In the genomic region with DNA sequence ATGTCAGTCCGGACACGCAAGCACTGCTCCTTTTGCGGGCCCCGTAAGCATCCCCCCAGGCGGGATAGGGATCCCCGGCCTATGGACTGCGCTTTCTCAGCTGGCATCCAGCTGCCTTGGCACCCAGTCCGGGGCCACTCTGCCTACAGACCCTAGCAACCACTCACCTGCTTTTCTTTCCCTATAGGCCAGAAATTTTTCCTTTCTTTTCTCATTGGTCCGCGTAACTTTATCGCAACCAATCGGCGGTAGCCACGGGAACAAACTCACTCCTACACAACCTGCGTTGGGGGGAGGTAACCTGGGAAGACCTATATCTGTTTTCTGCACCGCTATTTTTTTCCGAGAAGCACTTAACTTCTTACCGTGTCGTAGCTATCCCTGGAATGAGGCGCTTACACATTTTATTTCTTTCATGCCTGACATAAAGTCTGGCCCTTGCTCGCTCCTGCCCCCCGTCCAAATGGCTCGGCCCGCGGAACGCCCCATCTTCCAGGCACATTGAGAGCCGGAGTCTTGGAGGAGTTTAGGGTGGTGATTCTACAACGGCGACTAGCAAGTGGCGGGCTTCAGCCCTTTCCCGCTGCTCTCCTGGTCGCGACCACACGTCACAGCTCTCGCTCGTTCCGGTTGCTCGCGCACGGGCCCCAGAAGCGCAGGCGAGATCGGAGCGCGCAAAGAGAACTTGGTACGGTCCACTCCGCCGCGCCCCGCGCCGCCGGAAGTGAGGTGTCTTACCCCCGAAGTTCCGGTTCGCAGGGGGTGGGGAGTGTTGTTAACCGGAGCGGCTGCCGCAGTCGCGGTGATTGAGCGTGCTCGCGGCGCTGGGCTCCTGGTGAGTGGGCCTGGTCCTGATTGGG, we compare ENCODE assay signal across 8 mouse cellular contexts. TPM values are rescaled to one million over a fixed set of nuclear protein-coding genes. Genes with fewer than 3 reads are reported as not detected.
DNase-seq lines count a peak whose midpoint lies in the region; ATAC-seq and TF ChIP-seq lines count a peak whose summit lies in the region.

A gene (plus strand): TSS at position 283 of the 860 bp plus-strand sequence.

- intact Hi-C loops in heart, postnatal 36 days (cut with DNase I), result loop anchor here (5.0 kb wide), 2 partner anchors 81 to 134 kb away; a partner anchor contains a TSS

- in situ Hi-C loops in ES-E14 (cut with MboI; ENCODE audit: low sequenced_read_pairs in 2 of 2, unreplicated experiment in 2 of 2), result no loop called here

- under 1% methylated on average over 65 of the region's 65 CpGs for WGBS in forebrain, embryonic 16.5 days
- WGBS in lung, embryonic 14.5 days, result under 1% methylated on average over 65 of the region's 65 CpGs
- WGBS in olfactory bulb, adult 2 months, result under 1% methylated on average over 65 of the region's 65 CpGs
- under 1% methylated on average over 65 of the region's 65 CpGs for WGBS in thymus, adult 2 months

- H3K27me3 ChIP-seq in forebrain, embryonic 16.5 days (replicated peaks; ENCODE audit: control insufficient read depth, insufficient read depth, low read length), result no peaks in the 10 kb centered on the region
- no peaks in the 10 kb centered on the region for H3K27me3 ChIP-seq in lung, embryonic 14.5 days (ENCODE audit: insufficient read depth, low read length)
- H3K27me3 ChIP-seq in thymus, adult 2 months (ENCODE audit: control insufficient read depth, insufficient read depth, low read length), result no peaks in the 10 kb centered on the region

- no peaks in the 10 kb centered on the region for H3K9me3 ChIP-seq in ES-E14 (ENCODE audit: control insufficient read depth, insufficient read depth, low read depth, low read length)
- no peaks in the 10 kb centered on the region for H3K9me3 ChIP-seq in forebrain, embryonic 16.5 days (ENCODE audit: control insufficient read depth, low read length)
- H3K9me3 ChIP-seq in lung, embryonic 14.5 days (ENCODE audit: low read depth, low read length), result no peaks in the 10 kb centered on the region

- H3K4me3 ChIP-seq in ES-E14 (ENCODE audit: insufficient read depth in 1 of 2, low read depth in 1 of 2, low read length in 2 of 2, poor library complexity in 1 of 2, severe bottlenecking in 1 of 2), result peak within 1 kb of the TSS; percentile 74 to 80
- peak within 1 kb of the TSS; percentile 80 for H3K4me3 ChIP-seq in forebrain, embryonic 16.5 days (replicated peaks; ENCODE audit: low read length)
- peak within 1 kb of the TSS; percentile 99 for H3K4me3 ChIP-seq in layer of hippocampus, adult 2 months
- H3K4me3 ChIP-seq in lung, embryonic 14.5 days (ENCODE audit: low read depth, low read length), result peak within 1 kb of the TSS; percentile 94
- peak within 1 kb of the TSS; percentile 88 for H3K4me3 ChIP-seq in olfactory bulb, adult 2 months (ENCODE audit: insufficient read depth, low read depth, low read length)
- peak within 1 kb of the TSS; percentile 65 for H3K4me3 ChIP-seq in thymus, adult 2 months (ENCODE audit: control insufficient read depth, insufficient read depth, low read length)

- H3K4me2 ChIP-seq in forebrain, embryonic 16.5 days (ENCODE audit: low read length), result peak within 1 kb of the TSS; percentile 97
- peak within 1 kb of the TSS; percentile 78 for H3K4me2 ChIP-seq in lung, embryonic 14.5 days

- H3K4me1 ChIP-seq in ES-E14 (ENCODE audit: control insufficient read depth in 2 of 2, insufficient read depth in 2 of 2, low read length in 2 of 2, poor library complexity in 1 of 2), result no peaks in the 10 kb centered on the region; a peak in 1 of 4 replicates
- H3K4me1 ChIP-seq in forebrain, embryonic 16.5 days (replicated peaks; ENCODE audit: control insufficient read depth, insufficient read depth, low read length), result peaks cover 19% of the 10 kb centered on the region
- H3K4me1 ChIP-seq in lung, embryonic 14.5 days (ENCODE audit: insufficient read depth), result peaks cover 6% of the 10 kb centered on the region; the same call in 1 of the 2 replicates
- H3K4me1 ChIP-seq in olfactory bulb, adult 2 months (ENCODE audit: control insufficient read depth, insufficient read depth, low read length), result peaks cover 10% of the 10 kb centered on the region
- H3K4me1 ChIP-seq in thymus, adult 2 months (replicated peaks; ENCODE audit: control insufficient read depth, insufficient read depth, low read length), result peaks cover 14% of the 10 kb centered on the region

- peak within 1 kb of the TSS; percentile 91 for H3K9ac ChIP-seq in ES-E14 (ENCODE audit: insufficient read depth, low read depth, low read length, poor library complexity, severe bottlenecking)
- peak within 1 kb of the TSS; percentile 92 for H3K9ac ChIP-seq in forebrain, embryonic 16.5 days (replicated peaks; ENCODE audit: low read depth, low read length)
- H3K9ac ChIP-seq in lung, embryonic 14.5 days, result peak within 1 kb of the TSS; percentile 92

- peaks cover 32% of the 10 kb centered on the region for H3K36me3 ChIP-seq in ES-E14 (ENCODE audit: control insufficient read depth, insufficient read depth, low read length, poor library complexity, severe bottlenecking)
- peaks cover 18% of the 10 kb centered on the region for H3K36me3 ChIP-seq in forebrain, embryonic 16.5 days (ENCODE audit: control insufficient read depth, insufficient read depth)
- peaks cover 37% of the 10 kb centered on the region for H3K36me3 ChIP-seq in lung, embryonic 14.5 days (ENCODE audit: insufficient read depth)
- peaks cover 23% of the 10 kb centered on the region for H3K36me3 ChIP-seq in thymus, adult 2 months (ENCODE audit: control insufficient read depth, insufficient read depth, low read length)

- ATAC-seq in forebrain, embryonic 16.5 days, result peak; percentile 95
- ATAC-seq in lung, embryonic 14.5 days (ENCODE audit: insufficient read depth), result peak; percentile 91

- peak within 1 kb of the TSS; percentile 81 for H3K27ac ChIP-seq in ES-E14 (ENCODE audit: insufficient read depth, low read depth, low read length, poor library complexity, severe bottlenecking)
- peak within 1 kb of the TSS; percentile 100 for H3K27ac ChIP-seq in forebrain, embryonic 16.5 days (ENCODE audit: low read length)
- H3K27ac ChIP-seq in layer of hippocampus, adult 2 months, result peak within 1 kb of the TSS; percentile 99
- peak within 1 kb of the TSS; percentile 99 for H3K27ac ChIP-seq in lung, embryonic 14.5 days (ENCODE audit: low read depth)
- peak within 1 kb of the TSS; percentile 99 for H3K27ac ChIP-seq in olfactory bulb, adult 2 months (ENCODE audit: insufficient read depth, low read depth, low read length)
- peak within 1 kb of the TSS; percentile 92 for H3K27ac ChIP-seq in thymus, adult 2 months (ENCODE audit: control insufficient read depth, insufficient read depth, low read length)

- TF ChIP-seq POLR2A in olfactory bulb, adult 2 months (IDR thresholded peaks at IDR 0.05; ENCODE audit: insufficient read depth, low read depth, low read length), result peak; percentile 77
- peak; percentile 90 for TF ChIP-seq POLR2A in thymus, adult 2 months (IDR thresholded peaks at IDR 0.05; ENCODE audit: control insufficient read depth, extremely low read depth, insufficient read depth, low read length, poor library complexity)

- peak; percentile 90 for DNase-seq in ES-E14 (ENCODE audit: low read depth, low spot score)
- DNase-seq in cerebellum, adult 18-20 months, result peak; percentile 93
- peak; percentile 87 to 95 for DNase-seq in heart, postnatal 36 days
- DNase-seq in layer of hippocampus, adult 2 months (ENCODE audit: low spot score in 2 of 2), result peak; percentile 89 to 95
- DNase-seq in lung, embryonic 14.5 days, result peak; percentile 97
- peak; percentile 88 for DNase-seq in thymus, adult 2 months

- no peak for TF ChIP-seq CTCF in layer of hippocampus, adult 2 months (conservative IDR thresholded peaks at IDR 0.05)
- TF ChIP-seq CTCF in lung, embryonic 14.5 days (IDR thresholded peaks at IDR 0.05; ENCODE audit: low read depth), result no peak
- TF ChIP-seq CTCF in olfactory bulb, adult 2 months (IDR thresholded peaks at IDR 0.05; ENCODE audit: insufficient read depth, low read depth, low read length), result no peak
- TF ChIP-seq CTCF in thymus, adult 2 months (IDR thresholded peaks at IDR 0.05; ENCODE audit: borderline replicate concordance, control insufficient read depth, extremely low read depth, insufficient read depth, low read length, poor library complexity), result no peak

TF ChIP-seq in ES-E14, 5 proteins besides CTCF, POLR2A, EP300 and RAD21:
- peak; percentile 94 for TF ChIP-seq CHD2 (IDR thresholded peaks at IDR 0.05; ENCODE audit: low read depth, low read length)
- no peak for TF ChIP-seq ZNF384 (IDR thresholded peaks at IDR 0.05; ENCODE audit: low read depth, low read length)
- no peak for TF ChIP-seq ZC3H11A (IDR thresholded peaks at IDR 0.05; ENCODE audit: borderline replicate concordance, low read depth, low read length)
- no peak; the same call in 1 of the 2 replicates for TF ChIP-seq HCFC1 (IDR thresholded peaks at IDR 0.05; ENCODE audit: borderline replicate concordance, insufficient read depth, low read length)
- no peak for TF ChIP-seq MAFK (IDR thresholded peaks at IDR 0.05; ENCODE audit: insufficient read depth, low read depth, low read length)

RNA-seq across cellular contexts. Expression of the gene that starts here (rescaled TPM):
- total RNA-seq in ES-E14 (2012; rRNA removed), result 29.6 and 41.4 TPM in 2 replicates
- polyA plus RNA-seq in forebrain, embryonic 16.5 days (2015; fragmentation: Nextera tagmentation; extraction: Ambion mirVana), result 22.6 and 30.3 TPM in 2 replicates
- total RNA-seq in heart, postnatal 36 days (2021), result 10 to 100 TPM; 19.4 to 26.4 TPM
- total RNA-seq in layer of hippocampus, adult 2 months (2021), result 10 to 100 TPM; 42.0 to 45.1 TPM
- 30.0 and 34.3 TPM in 2 replicates for polyA plus RNA-seq in lung, embryonic 14.5 days (2014; fragmentation: Nextera tagmentation; extraction: Ambion mirVana)
- not detected in 2 replicates for polyA plus RNA-seq in olfactory bulb, adult 2 months (2012; ENCODE audit: insufficient read depth, insufficient read length, low replicate concordance, missing spikeins)
- polyA plus RNA-seq in thymus, adult 2 months (2012; rRNA removed), result 77.1 and 83.7 TPM in 2 replicates

Comparison
In these comparisons a context has a peak if more than half of its experiments do, and no peak if none do; other contexts are left out.
1. Peak in every context shown above with its lines: DNase-seq, ATAC-seq, H3K4me3 ChIP-seq and H3K27ac ChIP-seq.